Mouse (Mus musculus): ENCODE measurements around the gene Spata31d1a. TPM values are rescaled to one million over a fixed set of nuclear protein-coding genes. Genes with fewer than 3 reads are reported as not detected.

The Spata31d1a gene
- polyA plus RNA-seq, 1 experiment from 2014 or later: not detected

DNA sequence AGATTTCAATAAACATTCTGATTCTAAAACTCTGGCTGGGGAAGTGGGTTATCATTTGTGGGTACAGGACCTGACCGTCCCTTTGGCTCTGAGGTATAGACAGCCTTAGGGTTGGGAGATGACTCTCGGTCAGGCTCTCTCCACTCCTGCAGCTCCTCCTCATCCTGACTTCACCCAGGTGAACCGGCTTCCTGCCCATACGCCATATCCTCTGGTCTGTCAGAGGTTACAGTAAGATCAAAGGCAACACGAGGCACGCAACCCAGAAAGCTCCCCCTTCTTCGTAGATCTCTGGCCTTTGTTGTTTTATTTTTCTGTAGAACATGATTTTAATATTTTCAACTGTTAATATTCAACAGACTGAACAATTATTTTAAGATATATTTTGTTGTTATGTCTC is 14.3 kb downstream of the Spata31d1a start:
- H3K27me3 ChIP-seq: no peaks in the 10 kb centered on the region
- no peaks in the 10 kb centered on the region for H3K36me3 ChIP-seq
- 65% methylated on average over 7 of the region's 7 CpGs for WGBS
- H3K27ac ChIP-seq: no peak overlapping the region
- no peak overlapping the region for H3K4me2 ChIP-seq
- H3K4me1 ChIP-seq: no peaks in the 10 kb centered on the region
- no peak overlapping the region for H3K4me3 ChIP-seq
- no peak overlapping the region for H3K9ac ChIP-seq
- H3K9me3 ChIP-seq: no peaks in the 10 kb centered on the region
- ATAC-seq (ENCODE audit: borderline replicate concordance, extremely low read depth, low FRiP score, low TSS enrichment): no peak

- Histone ChIP-seq H3K9me3 (no peaks in the 10 kb centered on the region), H3K9ac (no peak within 1 kb of the TSS), H3K4me2 (no peak within 1 kb of the TSS), H3K27ac (no peak within 1 kb of the TSS), H3K27me3 (no peaks in the 10 kb centered on the region), H3K36me3 (no peaks in the 10 kb centered on the region), H3K4me3 (no peak within 1 kb of the TSS), H3K4me1 (no peaks in the 10 kb centered on the region)
- WGBS: 78% methylated on average over 3 of the region's 3 CpGs
- no peak for ATAC-seq (ENCODE audit: borderline replicate concordance, extremely low read depth, low FRiP score, low TSS enrichment)
Observed at GRCm38 (mm10) chr13:59694008-59694407, 16.1 kb downstream of the Spata31d1a start, which contains the start of gene 4921517D22Rik. Gene 4921517D22Rik, minus strand, starts transcription at chr13:59694108.

DNA sequence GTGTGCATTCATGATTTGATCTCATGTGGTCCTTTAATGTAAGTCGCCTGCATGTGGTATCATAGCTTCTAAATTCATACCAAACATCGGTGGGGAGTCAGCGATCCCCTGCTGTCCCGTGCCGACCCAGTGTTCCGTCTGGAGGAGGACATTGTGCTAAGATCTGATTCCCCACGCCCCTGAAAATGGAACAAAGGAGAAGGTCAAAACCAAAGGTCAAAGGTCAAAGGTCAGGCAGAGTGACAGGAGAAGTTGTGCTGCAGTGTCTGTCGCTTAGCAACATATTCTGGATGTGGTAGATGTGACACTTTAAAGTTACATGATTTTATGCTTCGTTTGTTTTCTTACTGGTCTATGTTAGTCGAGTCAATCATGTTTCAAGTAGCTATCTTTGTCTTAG is 18.7 kb downstream of the Spata31d1a start:
- no peaks in the 10 kb centered on the region for H3K36me3 ChIP-seq
- WGBS: 74% methylated on average over 10 of the region's 10 CpGs
- no peak overlapping the region for H3K4me3 ChIP-seq
- H3K9ac ChIP-seq: no peak overlapping the region
- no peaks in the 10 kb centered on the region for H3K9me3 ChIP-seq
- H3K4me2 ChIP-seq: no peak overlapping the region
- no peaks in the 10 kb centered on the region for H3K4me1 ChIP-seq
- H3K27me3 ChIP-seq: no peaks in the 10 kb centered on the region
- no peak overlapping the region for H3K27ac ChIP-seq
- ATAC-seq (ENCODE audit: borderline replicate concordance, extremely low read depth, low FRiP score, low TSS enrichment): no peak

DNA sequence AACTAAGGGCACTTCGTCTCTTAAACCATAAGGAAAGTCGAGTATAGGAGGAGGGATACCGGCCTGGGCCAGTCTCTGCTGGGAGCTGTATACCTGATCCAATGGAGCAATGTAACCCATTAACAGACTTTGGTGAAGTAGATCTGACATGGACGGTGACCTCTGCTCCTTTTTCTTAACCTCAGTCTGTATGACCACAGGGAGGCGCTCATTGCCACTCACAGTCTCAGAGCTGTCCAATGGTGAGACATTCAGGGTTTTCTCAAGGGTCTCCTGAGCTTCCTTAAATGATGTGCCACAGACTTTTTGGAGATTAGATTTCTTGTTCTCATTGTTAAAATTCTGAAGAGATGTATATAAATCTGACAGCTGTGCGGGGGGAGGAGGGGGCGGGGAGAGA is 19.6 kb downstream of the Spata31d1a start:
- Histone ChIP-seq H3K4me3 (no peak overlapping the region), H3K36me3 (no peaks in the 10 kb centered on the region), H3K27me3 (no peaks in the 10 kb centered on the region), H3K27ac (no peak overlapping the region), H3K9me3 (no peaks in the 10 kb centered on the region), H3K4me2 (no peak overlapping the region), H3K9ac (no peak overlapping the region), H3K4me1 (no peaks in the 10 kb centered on the region)
- ATAC-seq (ENCODE audit: borderline replicate concordance, extremely low read depth, low FRiP score, low TSS enrichment): no peak
- 78% methylated on average over 7 of the region's 7 CpGs for WGBS

DNA sequence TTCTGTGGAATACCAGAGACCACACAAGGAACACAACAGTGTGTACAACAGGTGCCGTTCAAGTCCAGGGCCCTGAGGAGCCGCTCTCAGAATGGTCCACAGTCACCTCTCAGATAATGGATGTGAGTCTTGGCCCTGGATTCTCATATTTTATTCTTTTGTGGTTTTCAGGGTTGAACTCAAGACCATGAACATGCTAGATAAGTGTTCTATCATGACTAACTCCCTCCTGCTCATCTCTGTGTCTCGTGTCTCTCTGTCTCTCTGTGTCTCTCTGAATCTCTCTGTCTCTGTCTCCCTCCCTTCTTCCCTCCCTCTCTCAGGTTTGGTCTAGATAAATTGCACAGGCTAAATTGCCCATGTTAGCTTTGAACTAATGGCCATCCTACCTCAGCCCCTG is 20.3 kb downstream of the Spata31d1a start:
- WGBS: 83% methylated on average over 3 of the region's 3 CpGs
- Histone ChIP-seq H3K36me3 (no peaks in the 10 kb centered on the region), H3K9me3 (no peaks in the 10 kb centered on the region), H3K27ac (no peak overlapping the region), H3K27me3 (no peaks in the 10 kb centered on the region), H3K4me2 (no peak overlapping the region), H3K9ac (no peak overlapping the region), H3K4me1 (no peaks in the 10 kb centered on the region), H3K4me3 (no peak overlapping the region)
- no peak for ATAC-seq (ENCODE audit: borderline replicate concordance, extremely low read depth, low FRiP score, low TSS enrichment)

- no peaks in the 10 kb centered on the region for H3K36me3 ChIP-seq
- WGBS: 81% methylated on average over 9 of the region's 9 CpGs
- no peaks in the 10 kb centered on the region for H3K9me3 ChIP-seq
- no peak overlapping the region for H3K4me3 ChIP-seq
- H3K27me3 ChIP-seq: no peaks in the 10 kb centered on the region
- H3K4me1 ChIP-seq: no peaks in the 10 kb centered on the region
- no peak overlapping the region for H3K9ac ChIP-seq
- H3K4me2 ChIP-seq: no peak overlapping the region
- H3K27ac ChIP-seq: no peak overlapping the region
- ATAC-seq (ENCODE audit: borderline replicate concordance, extremely low read depth, low FRiP score, low TSS enrichment): no peak
Observed at GRCm38 (mm10) chr13:59689313-59689712, 20.8 kb downstream of the Spata31d1a start.

GRCm38 (mm10) chr13:59688338-59688770 is 21.8 kb downstream of the Spata31d1a start:
- WGBS: 57% methylated on average over 13 of the region's 13 CpGs
- Histone ChIP-seq H3K36me3 (no peaks in the 10 kb centered on the region), H3K4me1 (no peaks in the 10 kb centered on the region), H3K27me3 (no peaks in the 10 kb centered on the region), H3K9me3 (no peaks in the 10 kb centered on the region), H3K4me3 (no peak overlapping the region), H3K27ac (no peak overlapping the region), H3K9ac (no peak overlapping the region), H3K4me2 (no peak overlapping the region)
- no peak for ATAC-seq (ENCODE audit: borderline replicate concordance, extremely low read depth, low FRiP score, low TSS enrichment)

DNA sequence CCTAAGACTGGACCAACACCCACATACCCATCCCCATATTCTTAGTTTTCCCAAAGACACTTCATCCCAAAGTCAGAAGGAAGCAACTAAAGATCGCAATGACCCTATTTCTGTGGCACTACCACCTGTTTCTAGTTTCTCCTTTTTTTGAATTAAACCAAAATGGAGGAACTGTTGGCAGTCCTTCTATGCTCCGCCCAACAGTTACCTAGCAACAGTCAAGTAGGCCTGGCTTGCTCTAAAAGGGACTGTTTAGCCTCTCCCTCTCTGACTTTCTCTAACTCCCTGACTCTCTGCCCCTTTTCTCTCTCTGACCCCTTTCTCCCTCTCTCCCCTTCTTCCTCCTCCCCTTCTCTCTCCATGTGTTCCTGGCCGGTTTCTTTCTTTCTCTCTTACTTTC is 24.9 kb downstream of the Spata31d1a start:
- no peaks in the 10 kb centered on the region for H3K36me3 ChIP-seq
- no peaks in the 10 kb centered on the region for H3K27me3 ChIP-seq
- no peak overlapping the region for H3K9ac ChIP-seq
- no peak overlapping the region for H3K4me3 ChIP-seq
- no peak overlapping the region for H3K4me2 ChIP-seq
- ATAC-seq (ENCODE audit: borderline replicate concordance, extremely low read depth, low FRiP score, low TSS enrichment): no peak
- no peak overlapping the region for H3K27ac ChIP-seq
- no peaks in the 10 kb centered on the region for H3K9me3 ChIP-seq
- no peaks in the 10 kb centered on the region for H3K4me1 ChIP-seq
- 81% methylated on average over 3 of the region's 3 CpGs for WGBS

DNA sequence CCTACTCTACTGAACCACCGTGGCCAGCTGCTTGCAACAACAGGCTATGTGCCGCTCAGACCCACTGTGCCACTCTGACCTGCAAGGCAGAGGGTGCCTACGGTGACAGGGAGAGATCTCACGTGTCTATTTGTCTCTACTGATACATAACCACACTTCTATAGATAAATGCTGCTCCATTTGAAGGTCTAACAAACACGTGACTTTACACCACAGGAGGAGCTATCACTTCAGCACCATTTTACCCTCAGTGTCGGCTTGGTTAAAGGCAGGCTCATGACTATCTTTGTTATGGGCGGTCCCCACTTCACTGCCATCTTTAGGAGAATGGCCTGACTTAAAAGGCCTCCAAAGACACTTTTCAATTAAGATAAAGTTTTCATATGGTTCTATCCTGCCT is 27.5 kb downstream of the Spata31d1a start:
- H3K4me3 ChIP-seq: no peak overlapping the region
- H3K36me3 ChIP-seq: no peaks in the 10 kb centered on the region
- no peak overlapping the region for H3K27ac ChIP-seq
- 21% methylated on average over 7 of the region's 7 CpGs for WGBS
- no peaks in the 10 kb centered on the region for H3K4me1 ChIP-seq
- H3K27me3 ChIP-seq: no peaks in the 10 kb centered on the region
- no peaks in the 10 kb centered on the region for H3K9me3 ChIP-seq
- H3K9ac ChIP-seq: no peak overlapping the region
- H3K4me2 ChIP-seq: no peak overlapping the region
- ATAC-seq (ENCODE audit: borderline replicate concordance, extremely low read depth, low FRiP score, low TSS enrichment): no peak

DNA sequence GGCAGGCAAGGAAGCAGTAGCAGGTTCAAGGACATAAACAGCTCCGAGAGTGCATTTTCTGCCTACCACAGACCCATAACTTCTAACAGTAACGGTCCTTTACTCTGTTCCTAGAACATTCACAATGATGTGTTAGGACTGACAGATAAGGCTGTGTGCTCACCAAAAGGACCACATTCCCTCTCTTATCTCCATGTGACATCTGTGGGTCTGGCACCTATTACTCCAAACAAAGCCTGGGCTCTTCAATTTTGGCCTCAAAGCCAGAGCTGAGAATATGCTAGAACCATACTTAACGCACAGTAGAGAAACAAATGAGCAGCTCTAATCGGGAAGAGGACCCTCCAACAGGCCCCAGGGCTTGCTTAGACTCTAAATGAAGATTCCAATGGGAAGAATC is 30.2 kb downstream of the Spata31d1a start:
- H3K27me3 ChIP-seq: no peaks in the 10 kb centered on the region
- WGBS: 53% methylated on average over 4 of the region's 4 CpGs
- H3K4me3 ChIP-seq: no peak overlapping the region
- H3K9ac ChIP-seq: no peak overlapping the region
- no peak overlapping the region for H3K4me2 ChIP-seq
- no peak for ATAC-seq (ENCODE audit: borderline replicate concordance, extremely low read depth, low FRiP score, low TSS enrichment)
- no peaks in the 10 kb centered on the region for H3K4me1 ChIP-seq
- no peak overlapping the region for H3K27ac ChIP-seq
- no peaks in the 10 kb centered on the region for H3K9me3 ChIP-seq
- H3K36me3 ChIP-seq: no peaks in the 10 kb centered on the region

GRCm38 (mm10) chr13:59679306-59679705 is 30.8 kb downstream of the Spata31d1a start:
- no peak for ATAC-seq (ENCODE audit: borderline replicate concordance, extremely low read depth, low FRiP score, low TSS enrichment)
- Histone ChIP-seq H3K4me2 (no peak overlapping the region), H3K9ac (no peak overlapping the region), H3K9me3 (no peaks in the 10 kb centered on the region), H3K27me3 (no peaks in the 10 kb centered on the region), H3K4me1 (peaks cover 5% of the 10 kb centered on the region), H3K36me3 (no peaks in the 10 kb centered on the region), H3K27ac (no peak overlapping the region), H3K4me3 (no peak overlapping the region)
- 36% methylated on average over 4 of the region's 4 CpGs for WGBS

- no peak overlapping the region for H3K9ac ChIP-seq
- H3K36me3 ChIP-seq: no peaks in the 10 kb centered on the region
- no peaks in the 10 kb centered on the region for H3K9me3 ChIP-seq
- H3K27ac ChIP-seq: no peak overlapping the region
- no peaks in the 10 kb centered on the region for H3K27me3 ChIP-seq
- H3K4me2 ChIP-seq: no peak overlapping the region
- H3K4me1 ChIP-seq: peaks cover 8% of the 10 kb centered on the region
- no peak overlapping the region for H3K4me3 ChIP-seq
- WGBS: 65% methylated on average over 12 of the region's 12 CpGs
- no peak for ATAC-seq (ENCODE audit: borderline replicate concordance, extremely low read depth, low FRiP score, low TSS enrichment)
Observed at GRCm38 (mm10) chr13:59676316-59677229, 33.6 kb downstream of the Spata31d1a start.

Measured in lung, embryonic 15.5 days (tissue).